Comparison of ENCODE assay signal across 16 mouse cellular contexts in the genomic region with DNA sequence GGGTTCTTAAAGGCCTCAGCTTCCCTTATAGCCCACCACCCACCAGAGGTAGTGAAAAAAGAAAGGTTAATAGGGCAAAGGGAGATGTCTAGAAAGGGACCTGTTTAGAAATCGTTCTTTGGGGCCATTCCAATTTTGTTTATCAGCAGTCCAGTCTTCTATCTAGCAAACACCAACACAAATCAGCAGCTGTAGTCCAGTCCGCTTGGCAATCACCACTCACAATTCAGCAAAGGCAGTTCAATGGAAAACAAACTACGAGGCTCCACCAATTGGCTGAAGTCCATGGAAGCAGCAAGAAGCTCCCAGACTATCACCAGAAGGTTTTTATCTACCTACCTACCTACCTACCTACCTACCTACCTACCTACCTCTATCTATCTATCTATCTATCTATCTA.
"Had no signal": no experiment of that assay in that cellular context is flagged by ENCODE, and none has a peak within 500 bp of the region (broad histone marks: within the 10 kb centered on the region; RNA-seq: fewer than 3 reads in every experiment).

No protein-coding gene starts in this region.

- H3K4me1 ChIP-seq: neural tube, embryonic 13.5 days; neural tube, embryonic 15.5 days; stomach, embryonic 15.5 days had no signal

- H3K9ac ChIP-seq: neural tube, embryonic 13.5 days; neural tube, embryonic 15.5 days; stomach, embryonic 15.5 days had no signal

- H3K27ac ChIP-seq: neural tube, embryonic 13.5 days; neural tube, embryonic 15.5 days; stomach, embryonic 15.5 days; stomach, postnatal 0 days had no signal

- H3K9me3 ChIP-seq: neural tube, embryonic 13.5 days; neural tube, embryonic 15.5 days; stomach, embryonic 15.5 days had no signal

- DNase-seq: retina, postnatal 1 day; right cerebral cortex, adult 18-20 months; right cerebral cortex, postnatal 14 days; right cerebral cortex, postnatal 25 days; right cerebral cortex, postnatal 4 days; spleen, adult 18-20 months; thymus, adult 18-20 months; thymus, adult 2 months; thymus, postnatal 14 days; thymus, postnatal 25 days; thymus, postnatal 36 days; thymus, postnatal 4 days had no signal

- H3K27me3 ChIP-seq: neural tube, embryonic 13.5 days; neural tube, embryonic 15.5 days; stomach, embryonic 15.5 days had no signal

- H3K4me2 ChIP-seq: neural tube, embryonic 13.5 days; neural tube, embryonic 15.5 days; stomach, embryonic 15.5 days had no signal

- H3K4me3 ChIP-seq: neural tube, embryonic 13.5 days; neural tube, embryonic 15.5 days; stomach, embryonic 15.5 days had no signal
